Mouse (Mus musculus): ENCODE data around the gene Sall1. TPM values are rescaled to one million over a fixed set of nuclear protein-coding genes. Genes with fewer than 3 reads are reported as not detected.

Sall1 gene
- total RNA-seq, 4 experiments from 2014 or later = 0.92 to 1.4 (median 1.2) TPM

DNA sequence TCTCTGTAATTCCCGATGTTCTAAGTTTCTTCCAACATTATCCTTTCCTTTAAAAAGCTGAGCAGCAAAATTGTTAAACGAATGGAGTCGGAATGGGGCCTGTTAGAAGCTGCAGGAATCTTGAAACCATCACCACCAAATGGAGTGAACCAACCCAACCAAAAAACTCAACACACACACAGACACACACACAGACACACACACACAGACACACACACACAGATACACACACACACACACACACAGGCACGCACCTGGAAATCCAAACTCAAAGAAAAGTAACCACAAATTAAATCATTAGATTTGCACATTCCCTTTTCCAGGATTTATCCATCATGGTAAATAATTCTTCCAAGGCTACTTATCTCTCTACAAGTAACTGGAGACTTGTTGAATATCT lies 5.0 kb downstream of the Sall1 start:
- no peak for DNase-seq (ENCODE audit: low spot score)

DNA sequence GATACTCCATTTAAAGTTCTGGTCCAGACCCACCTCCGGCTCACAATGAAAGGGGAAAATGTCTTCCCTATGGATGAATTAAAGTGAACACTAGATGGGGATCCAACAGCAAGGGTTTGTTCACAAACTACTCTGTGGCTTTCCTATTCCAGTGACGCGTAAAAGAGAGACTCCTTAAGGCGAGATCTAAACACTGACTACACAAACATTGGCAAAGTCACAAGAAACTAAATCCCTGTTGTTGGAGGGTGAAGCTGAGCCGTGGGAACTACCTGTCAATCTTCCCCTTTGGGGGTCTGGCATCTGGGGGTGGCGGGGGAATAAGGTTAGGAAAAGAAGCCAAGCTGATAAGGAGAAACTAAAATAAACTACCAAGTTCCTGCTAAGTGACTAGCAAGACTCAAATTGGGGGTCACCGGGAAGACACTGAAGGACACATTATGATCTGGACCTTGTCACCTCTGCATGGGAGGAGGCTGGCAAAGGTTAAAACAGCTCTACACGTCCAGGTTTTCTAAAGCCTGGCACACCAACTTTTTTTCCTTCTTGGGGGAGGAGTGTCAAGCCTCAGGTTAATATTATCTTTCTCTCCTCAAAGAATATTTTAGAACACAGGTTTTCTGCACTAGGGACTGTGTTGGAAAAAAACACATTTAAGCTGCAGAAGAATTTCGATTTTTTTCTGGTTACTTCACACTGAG lies 6.3 kb downstream of the Sall1 start:
- no peak for DNase-seq (ENCODE audit: low spot score)

DNA sequence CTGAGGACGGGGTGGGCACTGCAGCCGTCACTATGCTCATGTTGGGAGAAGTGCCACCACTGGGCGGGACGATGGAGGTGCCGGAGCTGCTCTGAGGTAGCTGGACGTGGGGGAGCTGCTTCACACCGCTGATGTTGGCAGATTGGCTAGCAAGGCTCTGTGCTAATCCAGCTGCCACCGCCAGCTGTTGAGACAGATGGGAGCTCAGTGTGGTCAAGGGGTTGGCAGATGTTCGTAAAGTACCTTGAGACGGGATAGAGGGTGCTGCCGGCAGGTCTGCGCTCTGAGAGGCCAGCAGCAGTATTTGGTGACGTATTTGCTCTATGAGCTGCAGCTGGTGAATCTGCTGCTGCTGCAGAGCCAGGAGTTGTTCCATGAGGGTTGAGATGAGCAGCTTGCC lies 11.6 kb downstream of the Sall1 start:
- DNase-seq (ENCODE audit: low spot score) = no peak

DNA sequence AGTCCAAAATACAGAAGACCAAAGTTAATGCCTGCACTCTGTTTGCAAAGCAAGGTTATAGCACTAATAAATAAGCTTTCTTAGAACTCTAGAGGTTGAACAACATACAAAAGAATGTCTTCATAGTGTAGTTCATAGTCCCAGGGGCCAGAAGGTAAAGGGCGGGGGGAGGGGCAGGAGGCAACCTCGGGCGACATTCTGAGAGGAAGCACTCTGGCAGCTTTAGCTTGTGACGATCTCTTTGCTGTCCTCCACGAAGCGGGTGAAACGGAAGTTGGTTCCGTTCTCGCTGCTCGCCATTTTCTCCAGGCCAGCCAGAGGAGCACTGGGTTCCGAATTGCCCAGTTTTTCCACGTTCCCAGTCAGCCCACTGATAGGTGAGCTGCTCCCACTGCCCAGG lies 15.8 kb downstream of the Sall1 start:
- DNase-seq (ENCODE audit: low spot score) = no peak

DNA sequence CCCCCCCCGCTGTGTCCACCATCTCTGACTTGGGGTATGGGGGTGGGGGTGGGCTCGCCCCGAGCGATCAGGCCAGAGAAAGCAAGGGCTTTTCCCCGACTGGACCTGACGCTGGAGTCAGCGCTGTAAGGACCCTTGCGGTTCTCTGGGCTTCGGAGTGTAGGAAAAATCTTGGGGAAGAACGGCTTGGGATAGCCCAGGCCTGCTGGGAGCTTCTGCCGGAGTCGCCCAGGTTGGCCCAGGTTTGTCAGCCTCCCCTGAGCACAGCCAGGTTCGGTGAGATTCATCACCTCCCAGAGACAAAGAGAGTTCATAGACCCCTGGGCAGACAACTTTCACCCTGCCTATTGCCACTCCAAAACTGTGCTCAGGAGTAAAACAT lies 17.8 kb downstream of the Sall1 start:
- no peak for DNase-seq (ENCODE audit: low spot score)

DNA sequence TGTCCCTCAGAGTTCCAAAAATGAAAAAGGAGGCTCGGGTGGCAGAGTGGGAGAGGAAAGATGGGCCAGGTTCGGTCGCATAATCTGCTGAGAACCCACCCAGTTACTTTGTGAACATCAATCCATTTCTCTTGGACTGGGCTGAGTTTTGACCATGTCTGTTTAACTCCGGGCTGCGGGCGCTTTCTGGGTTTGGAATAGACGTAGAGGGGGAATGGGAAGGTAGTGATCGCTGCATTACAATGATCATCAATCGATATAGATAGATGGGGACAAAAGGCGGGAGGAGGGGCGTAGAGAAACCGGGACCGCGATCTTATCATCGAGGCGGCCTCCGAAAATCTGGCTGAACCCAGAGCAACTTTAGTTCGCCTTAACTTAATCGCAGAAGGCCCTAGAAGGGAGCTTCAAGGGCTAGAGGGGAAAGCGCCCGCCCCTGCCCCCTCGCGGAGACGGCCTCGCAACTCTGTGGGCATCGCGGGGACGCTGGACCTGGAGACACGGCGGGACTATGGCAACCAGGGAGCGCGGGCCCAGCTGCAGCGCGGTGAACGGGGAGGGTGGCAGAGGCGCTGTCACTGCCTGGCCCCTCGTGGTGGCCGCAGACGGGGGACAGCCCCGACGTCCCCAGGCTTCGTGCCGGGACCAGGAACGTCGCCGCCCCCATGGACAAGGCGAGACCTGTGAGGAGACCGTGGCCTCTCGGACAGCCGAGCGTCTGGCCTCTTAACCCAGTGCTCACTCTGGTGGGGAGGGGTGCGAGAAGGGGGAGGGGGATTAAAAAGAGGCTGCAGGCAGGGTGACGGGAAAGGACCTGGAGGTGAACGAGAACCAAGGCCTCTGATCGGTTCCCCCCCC lies 18.5 kb downstream of the Sall1 start:
- no peak for DNase-seq (ENCODE audit: low spot score)

DNA sequence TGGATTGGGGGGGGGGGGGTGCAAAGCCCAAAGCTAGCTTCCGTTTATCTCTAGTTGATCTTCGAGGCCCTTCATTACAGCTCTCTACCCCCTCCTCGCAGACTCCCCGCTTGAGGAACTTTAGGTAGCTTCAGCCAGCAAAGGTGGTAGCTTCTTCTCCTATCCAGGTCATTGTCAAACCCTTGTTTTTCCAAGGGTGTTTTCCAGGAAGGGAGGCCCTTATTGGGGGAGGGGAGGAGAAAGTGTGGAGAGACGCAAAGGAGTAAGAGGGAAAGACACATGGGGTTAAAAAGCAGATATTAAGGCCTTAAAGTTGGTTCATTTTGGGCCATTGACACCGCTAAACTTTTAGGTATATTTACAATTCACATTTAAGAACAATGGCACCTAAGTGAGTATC lies 19.2 kb downstream of the Sall1 start:
- DNase-seq (ENCODE audit: low spot score) = no peak

DNA sequence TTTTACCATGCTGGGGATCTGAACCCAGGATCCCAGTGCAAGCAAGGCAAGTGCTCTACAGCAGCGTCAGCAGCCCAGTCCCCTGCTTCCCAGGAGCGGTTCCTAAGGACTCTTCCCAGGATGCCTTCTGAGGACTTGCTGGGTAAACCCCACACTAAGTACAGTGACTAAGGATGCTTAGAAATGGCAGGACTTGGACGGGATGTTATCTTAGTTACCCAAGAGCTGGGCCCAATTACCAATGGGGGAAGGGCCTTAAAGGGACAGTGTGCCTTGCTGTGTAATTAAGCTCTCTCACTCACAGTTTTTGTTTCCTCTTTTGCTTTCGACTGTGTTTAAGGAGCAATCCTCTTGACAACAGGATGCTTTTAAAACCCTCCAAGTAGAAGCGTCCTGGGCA lies 22.8 kb downstream of the Sall1 start:
- DNase-seq (ENCODE audit: low spot score) = no peak

DNA sequence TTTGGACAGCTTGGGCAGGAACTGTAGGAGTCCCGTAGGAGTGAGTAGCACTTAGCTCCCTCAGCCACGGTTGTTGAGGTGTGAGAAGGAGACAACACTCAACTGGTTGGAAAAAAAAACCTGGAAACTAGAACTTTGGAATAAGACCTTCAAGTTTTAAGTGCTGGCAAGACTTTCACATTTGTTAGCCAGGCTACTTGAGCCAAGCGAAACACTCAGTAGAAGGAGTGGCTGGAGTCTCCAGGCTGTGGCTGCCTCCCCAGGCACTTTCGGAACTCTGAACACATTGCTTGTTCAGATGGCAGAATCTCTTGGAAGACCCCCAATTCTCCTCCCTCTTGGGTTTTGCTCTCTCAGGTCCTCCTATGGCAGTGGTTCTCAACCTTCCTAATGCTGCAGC lies 26.1 kb downstream of the Sall1 start:
- no peak for DNase-seq (ENCODE audit: low spot score)

DNA sequence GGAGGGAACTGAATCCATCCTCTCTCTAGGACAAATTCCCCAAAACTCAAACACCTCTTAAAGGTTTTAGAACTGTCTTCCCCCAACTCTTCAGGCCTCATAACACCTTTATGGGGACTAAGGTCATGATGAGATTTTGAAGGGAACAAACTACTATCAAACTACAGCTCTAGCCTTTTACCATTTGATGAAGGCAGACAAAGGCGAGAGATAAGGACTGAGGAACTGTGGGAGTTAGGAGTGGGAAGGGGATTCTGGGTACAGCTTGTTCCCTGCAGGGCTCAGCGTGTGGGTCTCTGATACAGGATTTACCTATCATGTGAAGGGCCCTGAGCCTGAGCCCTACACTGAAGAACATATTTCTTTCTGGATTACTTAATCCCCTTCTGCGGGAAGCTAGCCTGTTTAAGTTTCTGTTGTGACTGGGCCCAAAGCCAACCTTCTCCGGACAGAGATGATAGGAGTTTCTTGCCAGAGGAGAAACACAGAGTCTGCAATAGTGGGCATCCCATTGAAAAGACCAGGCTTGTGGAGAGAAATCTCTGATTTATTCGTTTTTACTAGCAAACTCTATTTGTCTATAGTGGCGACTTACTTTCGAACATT lies 27.4 kb downstream of the Sall1 start:
- DNase-seq (ENCODE audit: low spot score) = no peak

DNA sequence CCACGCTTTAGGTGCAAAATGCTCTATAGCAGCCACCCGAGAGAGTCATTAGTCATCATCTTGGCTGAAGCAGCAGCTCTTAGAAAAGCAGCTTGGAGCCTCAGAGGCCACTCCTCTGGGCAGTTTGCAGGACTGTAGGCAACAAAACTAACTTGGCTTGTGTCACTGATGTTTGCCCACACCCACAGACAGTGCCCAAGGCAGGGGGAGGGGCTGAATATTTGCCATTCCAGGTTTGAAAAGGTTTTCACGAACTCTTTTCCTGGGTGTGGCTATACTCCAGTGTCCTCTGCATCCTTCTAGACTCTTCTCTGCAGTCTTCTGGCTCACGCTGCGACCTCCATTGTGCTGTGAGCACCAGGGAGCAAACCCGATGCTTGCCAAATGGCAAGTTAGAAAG lies 28.4 kb downstream of the Sall1 start:
- DNase-seq (ENCODE audit: low spot score) = no peak

DNA sequence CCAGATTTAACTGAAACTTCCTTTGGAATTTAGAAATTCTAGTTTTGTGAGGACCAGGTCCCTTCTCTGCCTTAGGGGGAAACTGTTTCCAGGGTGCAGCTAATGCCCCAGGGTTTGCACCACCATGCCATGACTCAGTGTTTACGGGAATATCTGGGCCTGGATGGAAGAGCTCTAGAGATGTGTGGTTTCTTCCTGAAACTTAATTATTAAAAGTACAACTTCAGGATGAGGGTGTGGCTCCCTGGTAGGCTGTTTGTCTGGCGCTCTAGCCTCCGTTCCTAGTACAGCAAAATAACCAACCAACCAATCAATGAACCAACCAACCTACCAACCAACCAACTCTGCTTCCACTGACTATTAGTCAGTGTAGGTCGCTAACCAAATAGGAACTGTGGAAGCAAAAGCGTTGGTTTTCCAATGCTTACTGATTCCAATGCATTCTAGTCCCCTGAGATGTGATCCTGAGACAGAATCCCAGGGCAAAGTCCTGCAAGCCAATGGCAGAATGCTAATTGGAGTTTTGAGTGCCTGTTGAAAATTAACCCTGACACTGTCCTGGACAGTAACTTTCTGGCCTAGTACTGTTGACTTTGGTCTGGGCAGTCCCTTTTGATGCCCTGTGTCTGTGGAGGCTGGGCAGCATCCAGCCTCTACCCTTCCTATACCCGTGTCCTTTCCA lies 31.0 kb downstream of the Sall1 start:
- no peak for DNase-seq (ENCODE audit: low spot score)

DNA sequence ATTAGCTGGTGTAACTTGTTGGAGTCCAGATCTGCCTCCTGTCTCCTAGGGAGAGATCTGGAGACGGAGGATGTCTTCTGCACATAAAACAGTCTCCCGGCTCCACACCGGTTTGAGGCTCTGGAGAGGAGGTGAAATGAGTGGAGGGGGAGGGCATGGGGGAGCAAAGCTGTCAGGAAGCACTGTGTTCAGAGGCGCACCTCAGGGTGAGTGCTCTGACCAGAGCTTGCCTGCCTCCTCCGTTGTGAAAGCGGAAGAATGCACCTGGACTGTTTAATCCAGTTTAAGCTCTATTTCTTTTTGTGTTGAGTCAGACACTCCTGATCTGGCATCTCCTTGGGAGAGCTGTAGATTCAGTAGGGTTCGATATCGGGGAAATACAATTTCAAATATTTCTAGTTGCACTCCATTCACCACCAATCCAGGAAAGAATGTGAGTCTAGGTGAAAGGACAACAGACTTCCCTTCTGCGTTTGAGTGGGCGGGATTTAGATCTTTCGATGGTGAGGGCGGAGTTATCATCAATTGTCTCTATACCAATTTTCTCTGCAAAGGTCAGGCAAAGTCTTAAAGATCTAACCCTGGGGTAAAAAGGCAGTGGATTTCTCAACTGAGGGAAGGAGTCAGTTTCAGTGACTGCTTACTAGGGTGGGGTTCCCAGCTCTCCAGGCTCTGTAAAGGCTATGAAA lies 31.8 kb downstream of the Sall1 start:
- DNase-seq (ENCODE audit: low spot score) = no peak

DNA sequence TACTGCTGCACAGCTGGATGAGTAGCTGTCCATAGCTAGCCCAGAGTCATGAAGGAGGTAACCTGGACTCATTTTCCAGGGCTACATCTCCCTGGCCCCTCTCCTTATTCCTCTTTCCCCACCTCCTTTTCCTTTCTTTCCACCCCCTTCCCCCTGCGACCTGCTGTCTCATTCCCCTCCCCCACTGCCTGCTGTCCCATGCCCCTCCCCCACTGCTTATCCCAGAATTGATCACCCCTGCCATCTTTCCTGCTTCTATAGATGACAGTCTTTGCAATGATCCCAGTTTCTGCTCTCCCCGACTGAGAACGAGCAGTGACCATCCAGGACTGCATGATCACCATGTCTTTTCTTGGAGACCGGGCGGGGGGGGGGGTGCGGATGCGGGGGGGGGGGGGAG lies 35.2 kb downstream of the Sall1 start:
- DNase-seq (ENCODE audit: low spot score) = no peak

DNA sequence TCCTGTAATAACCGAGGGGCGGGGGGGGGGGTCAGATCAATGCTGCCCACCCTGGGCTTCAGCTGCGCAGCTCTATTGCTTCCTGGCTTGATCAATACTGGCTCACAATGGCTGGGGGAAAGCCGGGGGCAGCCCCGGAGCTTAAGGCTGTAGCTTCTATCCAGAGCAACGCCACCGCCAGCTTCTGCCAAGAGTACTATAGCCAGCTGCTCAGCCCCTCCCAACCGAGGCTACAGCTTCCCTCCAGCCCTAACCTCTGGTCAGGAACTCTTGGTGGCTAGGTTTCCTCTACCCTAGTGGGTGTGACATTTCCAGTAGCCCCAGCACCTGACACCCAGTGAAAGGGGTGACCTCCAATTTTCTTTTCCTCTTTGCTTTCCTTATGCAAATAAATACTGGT lies 36.8 kb downstream of the Sall1 start:
- no peak for DNase-seq (ENCODE audit: low spot score)

DNA sequence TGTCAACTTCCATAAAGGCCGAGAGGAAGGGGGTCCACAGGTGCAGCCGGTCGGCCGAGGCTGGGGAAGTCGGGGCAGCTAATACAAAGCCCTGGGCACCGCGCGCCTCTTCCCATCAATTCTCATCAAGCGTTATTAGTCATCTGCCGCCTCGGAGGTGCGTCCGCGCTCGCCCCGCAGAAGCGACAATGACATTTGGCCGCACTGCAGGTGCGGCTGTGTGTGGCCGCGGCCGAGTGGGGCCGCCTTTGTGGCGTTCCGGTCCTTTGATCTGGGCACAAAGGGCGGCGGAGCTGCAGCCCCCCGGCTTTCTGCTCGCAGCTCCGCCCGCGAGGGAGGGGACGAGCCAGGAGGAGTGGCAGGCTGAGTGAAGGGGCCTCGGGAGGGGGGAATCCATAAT lies 37.5 kb downstream of the Sall1 start:
- DNase-seq (ENCODE audit: low spot score) = no peak

DNA sequence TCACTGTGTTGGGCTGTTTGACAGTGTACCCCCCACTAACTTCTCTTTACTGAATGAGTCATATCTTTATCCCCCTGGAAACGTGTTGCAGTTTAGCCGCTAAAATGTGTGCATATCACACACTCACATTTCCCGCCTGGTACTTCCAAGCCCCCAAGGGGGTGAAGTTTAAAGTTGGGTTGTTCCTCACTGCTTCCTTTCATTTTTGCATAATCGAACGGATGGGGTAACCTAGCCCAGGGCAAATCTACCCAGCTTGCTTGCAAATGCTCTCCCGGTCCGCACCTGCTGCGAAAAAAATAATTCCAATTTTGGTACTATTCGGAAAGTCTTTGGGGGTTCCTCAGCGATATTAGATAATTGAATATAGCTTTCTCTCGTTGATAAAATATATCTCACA lies 38.2 kb downstream of the Sall1 start:
- no peak for DNase-seq (ENCODE audit: low spot score)

DNA sequence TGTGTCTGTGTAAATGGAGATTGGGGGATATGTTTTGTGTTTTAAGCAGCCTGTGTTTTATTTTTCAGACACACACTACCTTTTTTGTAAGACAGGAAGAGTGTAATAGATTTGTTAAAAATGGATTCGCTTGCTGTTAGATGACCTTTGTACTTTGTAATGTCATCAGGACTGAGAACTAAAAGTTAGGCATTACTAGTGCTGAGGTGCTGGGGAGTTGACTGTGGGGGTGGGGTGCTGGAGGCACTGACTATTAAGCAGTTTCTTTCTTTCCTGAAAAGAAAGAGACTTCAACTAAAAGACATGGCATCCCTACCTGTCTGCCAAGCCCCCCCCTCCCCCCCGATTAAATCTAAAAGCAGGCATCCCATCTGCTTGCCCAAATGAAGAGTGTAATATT lies 39.9 kb downstream of the Sall1 start:
- no peak for DNase-seq (ENCODE audit: low spot score)

DNA sequence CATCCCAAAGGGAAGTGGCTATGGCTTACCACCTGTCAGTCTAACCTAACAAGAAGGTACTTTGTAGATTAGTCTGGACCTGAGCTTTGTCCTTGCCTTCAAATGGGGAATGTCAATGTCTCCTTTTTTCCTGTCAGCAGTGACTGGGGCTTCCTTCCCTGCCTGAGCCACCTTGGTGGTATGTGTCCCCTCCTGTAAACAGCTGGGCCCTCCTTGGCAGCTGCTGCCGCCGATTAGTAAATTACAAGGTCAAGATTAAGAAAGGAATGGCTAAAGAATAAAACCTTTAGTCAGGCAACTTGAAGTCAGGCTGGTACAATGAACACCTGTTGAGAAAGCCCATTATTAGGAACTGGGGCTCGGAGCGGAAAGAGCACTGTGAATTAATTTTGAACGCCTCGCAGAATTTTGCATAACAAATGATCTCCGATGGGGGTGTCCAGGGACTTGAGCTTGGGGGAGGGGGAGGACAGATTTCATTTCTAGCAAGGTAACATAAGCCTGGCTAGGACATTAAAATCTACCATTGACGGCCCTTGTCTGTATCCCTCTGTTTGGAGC lies 40.5 kb downstream of the Sall1 start:
- no peak for DNase-seq (ENCODE audit: low spot score)

DNA sequence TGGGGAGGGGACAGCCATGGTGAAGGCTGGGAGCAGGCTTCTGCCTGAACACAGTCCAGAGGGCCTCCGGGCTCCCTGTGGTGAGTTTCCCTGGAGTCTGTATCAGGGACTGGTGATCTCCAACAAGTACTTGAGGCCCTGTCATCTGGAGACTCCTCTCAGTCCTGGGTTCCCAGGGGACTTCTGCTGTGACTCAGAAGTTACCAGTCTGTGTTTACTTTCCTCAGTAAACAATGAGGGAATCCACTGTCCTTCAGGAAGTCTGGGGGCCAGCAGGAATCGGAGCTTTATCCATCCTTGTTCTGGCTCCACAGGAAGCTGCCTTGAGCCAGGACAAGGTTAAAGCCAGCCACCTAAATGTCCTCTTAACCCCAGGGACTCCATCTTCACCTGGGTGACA lies 41.8 kb downstream of the Sall1 start:
- DNase-seq (ENCODE audit: low spot score) = no peak

DNA sequence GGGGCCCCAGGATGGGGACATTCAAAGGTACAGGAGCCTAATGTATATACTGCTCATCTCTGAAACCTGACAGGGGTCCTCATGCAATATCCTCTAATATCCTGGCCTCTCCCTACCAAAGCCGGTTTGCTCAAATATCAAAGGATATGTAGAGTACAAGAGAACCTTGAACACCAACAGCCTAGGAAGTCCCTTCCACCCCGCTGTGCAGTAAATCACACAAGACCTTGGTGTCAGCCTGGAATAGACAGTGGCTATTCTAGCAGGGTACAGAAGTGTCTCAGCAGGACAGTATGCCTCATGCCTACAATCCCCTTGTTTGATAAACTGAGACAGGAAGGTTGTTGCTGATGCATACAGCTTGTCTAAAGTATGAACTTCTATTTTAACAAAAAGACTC lies 46.7 kb downstream of the Sall1 start:
- no peak for DNase-seq (ENCODE audit: low spot score)
